Mouse (Mus musculus) gastrocnemius, adult 2 months (tissue): ENCODE data around the gene Dcun1d4. TPM values are rescaled to one million over a fixed set of nuclear protein-coding genes. Genes with fewer than 3 reads are reported as not detected.
"Not testable (repeated sequence)": the region's sequence is repeated elsewhere in the genome, so short reads cannot be mapped to it uniquely, and the experiment has no call there.

Source experiments
- DNase-seq: peaks from one replicate; pipeline ENCODE4 v3.0.0; 2022
- H3K27ac ChIP-seq: fragments of 200-600 bp; 2 replicates; pipeline ENCODE4 v1.8.1; 2022; ENCODE audit warnings: mild to moderate bottlenecking
- H3K4me3 ChIP-seq: fragments of 200-600 bp; 2 replicates; pipeline ENCODE4 v1.8.1; 2022; ENCODE audit warnings: mild to moderate bottlenecking, moderate library complexity
- CTCF ChIP-seq: fragments of 200-600 bp; IDR thresholded peaks from 2 replicates; pipeline ENCODE4 v1.8.1; 2022; ENCODE audit warnings: antibody characterized with exemption, mild to moderate bottlenecking, moderate library complexity
- intact Hi-C: fragments of 180-260 bp; cut with DNase I; formaldehyde crosslinking; loops from one replicate; pipeline ENCODE4 v1.15.1; 2025
- total RNA-seq, 2 experiments: library from RNA; stranded (reverse); gene quantifications; 2 replicates each; pipeline ENCODE4 v1.2.3; 2021

Dcun1d4 gene
- total RNA-seq, 2 experiments from 2014 or later, result 10.5 to 12.2 TPM

DNA sequence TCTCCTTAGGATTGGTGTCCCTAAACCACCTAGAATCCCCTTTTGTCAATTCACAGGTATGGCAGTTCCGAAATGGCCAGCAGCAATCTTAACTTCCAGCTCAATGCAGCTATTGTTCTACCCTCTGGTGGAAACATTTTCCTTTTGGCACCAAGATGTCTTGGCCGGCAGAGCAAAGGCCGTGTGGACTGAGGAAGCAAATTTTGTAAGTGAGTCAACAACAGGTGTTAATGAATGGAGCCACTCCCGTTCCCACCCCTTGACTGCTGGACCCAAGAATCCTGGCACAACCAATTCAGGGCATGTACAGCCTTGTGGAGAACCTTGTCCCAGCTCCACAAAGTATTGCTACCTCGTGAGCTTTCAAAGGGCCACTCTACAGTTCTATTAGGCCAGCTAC, 85.3 kb downstream of the Dcun1d4 start:
- no peak for DNase-seq
- intact Hi-C loops, result no loop called here
- TF ChIP-seq CTCF, result no peak
- Histone ChIP-seq H3K4me3 (no peak overlapping the region), H3K27ac (no peak overlapping the region)

DNA sequence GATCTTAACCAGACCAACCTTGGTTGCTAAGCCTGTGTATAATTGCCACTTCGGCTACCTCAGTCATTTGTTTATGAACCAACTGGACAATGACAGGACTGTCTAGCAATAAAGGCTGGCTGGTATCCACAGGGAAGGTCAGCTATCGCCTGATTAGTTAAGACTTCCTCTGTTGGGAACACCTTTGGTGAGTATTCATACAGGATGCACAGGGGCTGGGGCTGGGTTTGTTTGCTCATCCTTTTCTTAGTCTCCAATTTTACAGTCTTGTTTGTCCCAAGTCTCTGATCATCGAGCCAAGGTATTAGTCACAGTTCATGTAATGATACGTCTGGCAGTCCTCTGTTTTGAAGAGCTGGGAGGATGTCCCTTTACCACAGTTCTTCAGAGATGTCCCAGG, 86.1 kb downstream of the Dcun1d4 start:
- H3K4me3 ChIP-seq, result no peak overlapping the region
- intact Hi-C loops, result no loop called here
- no peak for TF ChIP-seq CTCF
- DNase-seq, result no peak
- no peak overlapping the region for H3K27ac ChIP-seq

DNA sequence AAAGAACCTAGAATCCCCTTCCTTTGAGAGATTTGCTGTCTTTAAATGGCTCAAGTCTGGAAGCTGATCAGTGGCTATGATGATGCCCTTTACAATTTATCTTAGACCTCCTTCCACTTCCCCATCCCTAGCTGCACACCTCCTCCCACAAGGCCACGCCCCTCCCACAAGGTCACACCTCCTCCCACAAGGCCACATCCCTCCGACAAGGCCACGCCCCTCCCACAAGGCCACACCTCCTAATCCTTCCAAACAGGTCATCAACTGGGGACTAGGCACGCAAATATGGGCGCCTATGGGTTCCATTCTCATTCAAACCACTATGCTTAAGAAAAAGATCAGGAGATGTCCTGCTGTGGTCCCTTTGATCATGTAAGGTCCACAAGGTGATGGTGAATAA, 88.4 kb downstream of the Dcun1d4 start:
- intact Hi-C loops, result no loop called here

DNA sequence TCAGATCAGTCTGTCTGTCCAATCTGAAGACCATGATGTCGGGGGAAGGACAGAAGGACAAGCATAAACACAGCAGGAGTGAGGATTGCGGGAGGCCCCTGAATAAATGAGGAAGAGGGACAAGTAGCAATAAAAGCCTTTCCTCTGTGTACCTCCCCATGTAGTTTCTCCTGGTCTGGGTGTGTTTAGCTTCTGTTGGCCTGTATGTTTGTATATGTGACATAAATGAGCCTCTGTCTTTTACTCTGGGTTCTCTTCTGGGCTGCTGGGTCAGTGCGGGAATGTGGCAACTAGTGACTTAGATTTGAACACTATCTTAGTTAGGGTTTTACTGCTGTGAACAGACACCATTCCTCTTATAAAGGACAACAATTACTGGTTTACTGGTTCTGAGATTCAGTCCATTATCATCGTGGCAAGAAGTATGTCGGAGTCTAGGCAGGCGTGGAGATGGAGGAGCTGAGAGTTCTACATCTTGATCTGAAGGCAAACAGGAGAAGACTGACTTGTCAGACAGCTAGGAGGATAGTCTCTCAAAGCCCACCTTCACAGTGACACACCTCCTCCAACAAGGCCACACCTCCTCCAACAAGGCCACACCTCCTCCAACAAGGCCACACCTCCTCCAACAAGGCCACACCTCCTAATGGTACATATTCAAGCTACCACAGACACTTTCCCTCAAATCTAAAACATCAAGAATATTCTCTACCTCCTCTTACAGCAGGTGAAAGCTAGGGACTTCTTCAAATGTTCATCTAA, 90.8 kb downstream of the Dcun1d4 start:
- intact Hi-C loops, result no loop called here
- H3K27ac ChIP-seq, result no peak overlapping the region
- DNase-seq, result no peak
- H3K4me3 ChIP-seq, result no peak overlapping the region
- no peak for TF ChIP-seq CTCF

More for the DNA sequence above, 88.4 kb downstream of the Dcun1d4 start:
- H3K27ac ChIP-seq, result no peak overlapping the region
- no peak for DNase-seq
- no peak for TF ChIP-seq CTCF
- H3K4me3 ChIP-seq, result no peak overlapping the region

DNA sequence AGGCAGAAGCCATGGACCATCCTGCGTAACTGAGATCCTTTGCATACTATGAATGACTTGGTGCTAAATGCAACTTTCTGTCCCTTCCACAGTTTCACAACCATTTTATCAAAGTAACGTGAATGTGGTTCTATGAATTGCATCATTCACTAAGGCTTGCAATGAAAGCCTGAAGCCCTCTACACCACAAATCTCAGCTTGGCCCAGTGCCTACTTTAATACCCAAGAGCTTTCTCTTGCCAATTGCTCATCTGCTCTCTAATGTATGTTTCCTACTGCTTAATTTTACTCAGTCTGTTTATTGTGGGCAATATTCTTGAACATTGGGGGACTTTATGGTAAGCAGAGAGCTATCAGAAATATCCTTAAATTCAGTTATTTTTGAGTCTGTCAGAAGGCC, 92.0 kb downstream of the Dcun1d4 start:
- intact Hi-C loops, result no loop called here
- no peak for TF ChIP-seq CTCF
- no peak overlapping the region for H3K27ac ChIP-seq
- H3K4me3 ChIP-seq, result no peak overlapping the region
- DNase-seq, result no peak

DNA sequence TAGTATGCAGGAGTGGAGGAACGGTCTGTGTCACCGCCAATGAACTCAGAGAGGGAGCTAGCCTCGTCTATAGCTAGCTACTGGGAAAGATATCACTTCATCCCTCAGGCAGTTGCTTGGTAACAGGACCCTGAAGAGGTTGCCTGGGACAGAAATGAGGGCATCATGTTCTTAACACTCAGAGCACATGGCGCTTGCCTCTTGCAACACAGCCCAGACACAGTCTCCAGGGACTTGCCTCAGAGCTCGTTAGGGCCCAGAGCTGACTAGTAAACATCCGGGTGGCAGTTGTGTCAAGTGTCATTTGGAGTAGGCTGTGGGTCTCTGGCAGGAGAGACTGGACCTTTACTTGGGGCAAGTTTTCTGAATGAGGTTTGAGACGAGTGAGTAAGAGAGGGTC, 93.0 kb downstream of the Dcun1d4 start:
- H3K27ac ChIP-seq, result peak overlapping the region; percentile 74
- peak; percentile 78 for DNase-seq
- intact Hi-C loops, result no loop called here

DNA sequence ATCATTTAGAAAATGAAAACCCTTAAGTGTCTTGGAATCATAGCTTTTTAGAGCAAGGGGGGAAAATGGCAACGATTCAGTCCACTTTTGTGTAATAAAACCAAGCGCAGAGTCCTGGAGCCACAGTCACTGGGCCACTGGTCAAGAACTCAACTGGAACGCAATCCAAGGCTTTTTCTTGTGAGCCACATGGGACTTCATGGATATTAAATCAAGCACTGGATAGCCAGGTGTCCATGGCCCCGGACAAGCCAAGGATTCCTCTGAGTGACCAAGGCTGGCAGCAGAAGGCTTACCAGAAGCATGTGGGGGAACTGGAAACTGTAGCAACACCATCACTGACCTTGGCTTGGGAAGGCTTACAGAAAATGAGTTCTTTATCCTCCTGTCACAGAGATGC, 93.8 kb downstream of the Dcun1d4 start:
- intact Hi-C loops, result no loop called here
- DNase-seq, result peak; percentile 54
- TF ChIP-seq CTCF, result no peak
- H3K4me3 ChIP-seq, result no peak overlapping the region
- H3K27ac ChIP-seq, result peak overlapping the region; percentile 74; the same call in 1 of the 2 replicates

More for the DNA sequence above, 93.0 kb downstream of the Dcun1d4 start:
- H3K4me3 ChIP-seq, result no peak overlapping the region
- TF ChIP-seq CTCF, result no peak

DNA sequence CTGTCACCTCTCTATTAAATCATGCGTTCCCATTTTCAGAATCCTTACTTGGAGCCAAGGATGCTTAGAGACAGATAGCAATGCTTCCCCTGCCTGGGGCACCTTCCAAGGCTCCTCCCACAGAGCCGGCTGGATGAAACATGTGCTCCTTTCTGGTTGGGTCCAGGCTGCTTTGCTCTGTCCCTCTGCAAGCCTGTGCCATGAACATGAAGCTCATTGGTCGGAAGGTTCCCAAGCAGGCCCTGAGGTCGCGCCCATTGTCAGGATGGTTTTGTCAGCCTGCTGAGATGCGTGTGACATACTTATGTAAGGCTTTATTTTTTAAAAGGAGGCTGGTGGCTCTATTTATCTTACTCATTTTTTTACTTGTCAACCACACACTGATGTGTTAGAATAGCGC, 95.9 kb downstream of the Dcun1d4 start:
- no peak overlapping the region for H3K27ac ChIP-seq
- intact Hi-C loops, result no loop called here
- H3K4me3 ChIP-seq, result no peak overlapping the region
- no peak for DNase-seq
- TF ChIP-seq CTCF, result no peak

DNA sequence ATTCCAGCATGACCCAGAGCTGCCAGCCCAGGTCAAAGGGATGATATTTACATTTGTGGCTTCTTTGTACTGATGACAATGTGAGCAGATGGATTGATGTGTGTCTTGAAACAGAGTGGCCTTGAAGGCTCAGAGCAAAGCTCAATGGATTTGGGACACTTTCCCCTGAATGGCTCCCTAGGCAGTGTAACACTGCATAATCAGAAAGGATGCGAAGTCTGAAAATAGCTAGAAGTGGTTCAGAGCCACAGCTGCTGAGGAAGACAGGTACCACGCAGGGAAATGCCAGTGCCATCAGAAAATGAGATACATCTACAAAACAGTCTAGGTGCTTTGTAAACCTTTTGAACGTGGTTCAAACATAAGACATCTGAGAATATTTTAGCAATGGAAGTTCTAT, 97.3 kb downstream of the Dcun1d4 start:
- no peak for DNase-seq
- intact Hi-C loops, result no loop called here
- no peak overlapping the region for H3K27ac ChIP-seq
- TF ChIP-seq CTCF, result no peak
- no peak overlapping the region for H3K4me3 ChIP-seq

DNA sequence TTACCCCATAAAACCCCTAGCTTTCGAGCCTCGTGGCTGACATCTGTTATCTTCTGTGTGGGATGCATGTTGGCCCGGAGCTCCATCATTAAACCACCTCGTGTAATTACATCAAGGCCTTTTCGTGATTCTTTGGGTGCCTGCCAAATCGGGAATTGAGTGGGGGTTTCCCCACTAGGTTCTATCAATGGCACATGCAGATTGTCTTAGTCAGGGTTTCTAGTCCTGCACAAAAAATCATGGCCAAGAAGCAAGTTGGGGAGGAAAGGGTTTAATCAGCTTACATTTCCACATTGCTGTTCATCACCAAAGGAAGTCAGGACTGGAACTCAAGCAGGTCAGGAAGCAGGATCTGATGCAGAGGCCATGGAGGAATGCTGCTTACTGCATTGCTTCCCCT, 103.2 kb downstream of the Dcun1d4 start:
- H3K27ac ChIP-seq, H3K4me3 ChIP-seq, intact Hi-C loops, DNase-seq: not testable (repeated sequence)

DNA sequence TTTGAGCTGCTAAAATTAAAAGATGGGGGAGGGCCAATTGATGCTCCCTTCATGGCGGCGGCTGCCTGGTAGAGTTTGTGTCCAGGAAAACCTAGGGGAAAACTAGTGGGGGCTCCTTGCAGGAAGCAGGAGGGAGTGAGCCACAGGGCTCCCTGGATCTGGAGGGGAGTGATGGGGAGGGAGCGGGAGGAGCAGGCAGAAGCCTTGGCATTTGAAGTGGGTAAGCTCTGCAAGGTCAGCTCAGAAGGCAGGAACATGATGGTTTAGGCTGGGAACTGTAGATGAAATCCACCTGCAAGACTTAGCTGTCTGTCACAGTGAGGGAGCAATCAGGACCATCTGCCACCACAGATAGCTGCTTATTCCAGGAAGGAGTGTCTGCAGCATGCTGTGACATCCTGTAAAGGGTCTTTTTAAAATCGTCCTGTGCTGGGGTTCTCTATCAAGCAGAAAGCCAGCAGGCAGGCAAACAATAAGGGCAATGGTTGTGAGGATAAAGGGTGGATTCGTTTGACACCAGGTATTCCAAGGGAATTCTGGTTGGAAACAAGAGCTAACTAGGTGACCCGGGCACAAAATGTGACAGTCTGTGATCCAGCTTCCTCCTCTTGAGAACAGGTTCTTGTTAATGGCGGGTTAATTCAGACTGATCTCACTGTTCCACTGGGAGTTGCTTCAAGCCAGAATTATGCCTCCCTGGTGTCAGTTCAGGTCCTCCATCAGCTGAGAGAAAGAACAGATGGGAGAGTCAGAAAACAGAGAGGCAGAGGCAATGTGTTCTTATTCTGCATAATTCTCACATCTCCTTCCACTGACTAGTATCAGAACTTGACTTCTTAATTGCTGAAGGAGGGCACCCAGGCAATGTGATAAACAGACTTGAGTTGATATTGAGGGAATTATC, 104.7 kb downstream of the Dcun1d4 start:
- intact Hi-C loops, result no loop called here
- no peak for DNase-seq
- no peak overlapping the region for H3K4me3 ChIP-seq
- no peak overlapping the region for H3K27ac ChIP-seq
- TF ChIP-seq CTCF, result no peak

DNA sequence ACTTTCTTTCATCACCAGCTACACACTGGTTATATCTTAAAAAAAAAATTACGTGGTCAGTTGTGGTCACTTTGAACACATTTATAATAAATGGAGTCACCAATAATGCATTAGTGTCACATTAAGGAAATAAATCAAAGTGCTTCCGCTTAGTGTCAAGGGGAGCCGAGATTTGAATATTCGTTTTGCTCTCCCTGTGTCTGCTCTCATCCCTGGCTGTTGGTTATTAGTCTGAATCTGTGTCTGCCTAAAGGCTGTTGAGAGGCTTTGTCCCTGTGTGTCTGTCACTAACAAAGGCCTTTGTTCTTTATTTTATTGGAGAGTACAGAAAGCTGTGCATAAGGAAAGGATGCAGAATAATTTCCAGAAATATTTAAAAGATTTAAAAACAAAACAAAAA, 105.8 kb downstream of the Dcun1d4 start:
- intact Hi-C loops, result no loop called here
- DNase-seq, result no peak
- Histone ChIP-seq H3K4me3 (no peak overlapping the region), H3K27ac (no peak overlapping the region)
- no peak for TF ChIP-seq CTCF

DNA sequence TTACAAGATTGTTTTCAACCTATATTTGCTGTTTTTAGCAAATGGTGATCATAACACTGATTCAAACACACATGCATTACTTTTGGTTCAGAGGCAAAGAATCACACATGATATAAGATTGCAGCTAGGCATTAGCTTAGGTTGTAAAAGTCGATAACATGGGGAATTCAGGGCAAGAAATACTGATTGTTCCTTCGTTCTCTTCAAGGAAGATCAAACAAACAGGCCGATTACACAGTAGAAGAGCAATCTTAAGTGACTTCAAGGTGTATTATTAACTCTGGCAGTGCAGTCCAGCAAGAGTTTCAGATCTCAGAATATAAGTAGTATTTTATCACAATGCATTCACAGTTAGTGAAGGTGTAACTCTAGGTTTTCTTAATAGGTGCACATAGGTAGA, 106.3 kb downstream of the Dcun1d4 start:
- TF ChIP-seq CTCF, result no peak
- DNase-seq, result no peak
- intact Hi-C loops, result no loop called here
- H3K27ac ChIP-seq, result no peak overlapping the region
- no peak overlapping the region for H3K4me3 ChIP-seq
